Mouse (Mus musculus): ENCODE measurements at regions not wholly inside any gene's neighbourhood (a gene's known extent, or its start where the extent isn't known, plus 50 kb on each side); places are given as distances from the start of the nearest gene placed in this dataset.

DNA sequence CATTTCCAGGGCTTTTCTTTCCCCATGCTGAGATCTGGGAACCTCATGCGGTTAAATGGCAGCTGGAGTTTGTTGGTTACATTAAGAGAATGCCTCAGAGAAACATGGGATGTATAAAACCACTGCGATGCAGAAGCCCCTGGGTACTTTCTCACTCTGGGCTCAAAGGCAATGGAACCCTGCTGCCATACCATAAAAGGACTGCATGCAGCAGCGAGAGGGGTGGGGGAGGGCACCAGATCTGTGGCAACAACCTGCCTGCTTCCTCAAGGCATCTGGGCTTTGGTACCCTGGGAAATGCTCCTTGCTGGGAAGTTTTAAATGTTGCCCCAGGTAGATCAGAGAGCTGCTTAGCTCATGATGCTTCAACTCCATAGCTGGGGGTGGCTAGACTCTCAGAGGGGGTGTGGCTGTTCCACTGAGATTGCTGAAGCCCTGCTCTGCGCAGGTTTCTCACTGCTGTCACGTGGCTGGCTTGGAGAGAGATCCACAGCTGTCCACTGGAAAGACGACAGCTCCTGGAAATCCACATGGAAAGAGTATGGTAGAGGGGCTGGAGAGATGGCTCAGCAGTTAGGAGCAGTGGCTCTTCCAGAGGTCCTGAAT, 75.8 kb upstream of the Ntrk2 start:
- H3K9me3 ChIP-seq (ENCODE audit: control insufficient read depth) = no peaks in the 10 kb centered on the region
- WGBS = 18% methylated on average over 6 of the region's 6 CpGs
- H3K27ac ChIP-seq (ENCODE audit: low read depth, low read length) = no peak overlapping the region
- H3K4me2 ChIP-seq (replicated peaks; ENCODE audit: low read depth) = no peak overlapping the region
- H3K36me3 ChIP-seq (ENCODE audit: control insufficient read depth, insufficient read depth) = no peaks in the 10 kb centered on the region
- ATAC-seq = no peak
- no peak for TF ChIP-seq CTCF (IDR thresholded peaks at IDR 0.05; ENCODE audit: low read depth)
- no peak overlapping the region for H3K4me3 ChIP-seq (ENCODE audit: low read depth, low read length)
- no peaks in the 10 kb centered on the region for H3K4me1 ChIP-seq (replicated peaks; ENCODE audit: control insufficient read depth, insufficient read depth, low read length)
- no peak overlapping the region for H3K9ac ChIP-seq (ENCODE audit: low read depth, low read length)
- H3K27me3 ChIP-seq (replicated peaks; ENCODE audit: control insufficient read depth, insufficient read depth, low read length) = no peaks in the 10 kb centered on the region

DNA sequence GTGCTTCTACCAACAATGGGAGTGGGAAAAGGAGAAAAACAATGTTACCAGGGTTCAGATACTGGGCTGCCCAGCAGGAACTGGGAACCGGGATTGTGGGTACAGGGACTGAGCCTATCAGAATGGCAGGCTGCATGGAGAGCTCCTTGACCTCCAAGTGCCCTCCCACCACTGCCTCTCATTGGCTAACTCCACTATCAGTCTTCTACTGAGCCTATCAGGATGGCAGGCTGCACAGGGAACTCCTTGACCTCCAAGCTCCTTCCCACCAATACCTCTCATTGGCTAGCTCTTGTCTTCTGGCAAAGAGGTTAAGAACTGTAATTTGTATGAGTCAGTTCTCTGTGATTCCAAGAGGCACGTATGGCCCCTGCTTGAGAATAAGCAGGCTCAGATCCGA, 73.6 kb upstream of the Ntrk2 start:
- Histone ChIP-seq H3K27me3 (replicated peaks; ENCODE audit: control insufficient read depth, insufficient read depth, low read length) (no peaks in the 10 kb centered on the region), H3K36me3 (ENCODE audit: control insufficient read depth, insufficient read depth) (no peaks in the 10 kb centered on the region), H3K9ac (ENCODE audit: low read depth, low read length) (no peak overlapping the region), H3K4me1 (replicated peaks; ENCODE audit: control insufficient read depth, insufficient read depth, low read length) (no peaks in the 10 kb centered on the region), H3K27ac (ENCODE audit: low read depth, low read length) (no peak overlapping the region), H3K9me3 (ENCODE audit: control insufficient read depth) (no peaks in the 10 kb centered on the region), H3K4me2 (replicated peaks; ENCODE audit: low read depth) (no peak overlapping the region), H3K4me3 (ENCODE audit: low read depth, low read length) (no peak overlapping the region)
- no peak for ATAC-seq
- 57% methylated on average over 3 of the region's 3 CpGs for WGBS
- no peak for TF ChIP-seq CTCF (IDR thresholded peaks at IDR 0.05; ENCODE audit: low read depth)

- Histone ChIP-seq H3K27ac (ENCODE audit: low read depth, low read length) (no peak overlapping the region), H3K4me2 (replicated peaks; ENCODE audit: low read depth) (no peak overlapping the region), H3K9me3 (ENCODE audit: control insufficient read depth) (no peaks in the 10 kb centered on the region), H3K27me3 (replicated peaks; ENCODE audit: control insufficient read depth, insufficient read depth, low read length) (no peaks in the 10 kb centered on the region), H3K9ac (ENCODE audit: low read depth, low read length) (no peak overlapping the region), H3K4me1 (replicated peaks; ENCODE audit: control insufficient read depth, insufficient read depth, low read length) (no peaks in the 10 kb centered on the region), H3K36me3 (ENCODE audit: control insufficient read depth, insufficient read depth) (no peaks in the 10 kb centered on the region), H3K4me3 (ENCODE audit: low read depth, low read length) (no peak overlapping the region)
- no peak for TF ChIP-seq CTCF (IDR thresholded peaks at IDR 0.05; ENCODE audit: low read depth)
- ATAC-seq = no peak
- WGBS = 79% methylated on average over 6 of the region's 6 CpGs
These were observed 72.8 kb upstream of the Ntrk2 start for GRCm38 (mm10) chr13:58733615-58734014.

DNA sequence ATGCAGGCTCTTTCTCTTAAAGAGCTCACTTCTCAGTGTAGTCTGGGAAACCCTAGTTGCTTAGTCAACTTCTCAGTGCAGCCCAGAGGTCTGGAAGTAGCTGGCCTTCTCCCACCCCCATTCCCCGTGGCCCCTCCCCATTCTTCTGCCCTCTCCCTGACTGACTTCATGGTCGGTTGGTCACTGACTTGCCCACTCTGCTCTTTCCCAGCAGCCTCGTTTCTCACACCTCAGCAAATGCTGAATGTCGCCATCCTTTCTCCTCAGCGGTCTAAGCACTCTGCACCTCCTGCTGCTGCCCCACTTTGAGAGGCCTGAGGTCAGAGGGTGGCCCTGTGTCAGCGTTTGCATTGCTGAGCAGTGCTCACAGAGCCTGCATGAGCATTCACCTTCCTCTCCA, 70.8 kb upstream of the Ntrk2 start:
- WGBS = 31% methylated on average over 6 of the region's 6 CpGs
- no peaks in the 10 kb centered on the region for H3K27me3 ChIP-seq (replicated peaks; ENCODE audit: control insufficient read depth, insufficient read depth, low read length)
- no peak for ATAC-seq
- no peak overlapping the region for H3K9ac ChIP-seq (ENCODE audit: low read depth, low read length)
- no peaks in the 10 kb centered on the region for H3K9me3 ChIP-seq (ENCODE audit: control insufficient read depth)
- no peak overlapping the region for H3K4me3 ChIP-seq (ENCODE audit: low read depth, low read length)
- TF ChIP-seq CTCF (IDR thresholded peaks at IDR 0.05; ENCODE audit: low read depth) = no peak
- H3K36me3 ChIP-seq (ENCODE audit: control insufficient read depth, insufficient read depth) = no peaks in the 10 kb centered on the region
- H3K4me2 ChIP-seq (replicated peaks; ENCODE audit: low read depth) = no peak overlapping the region
- H3K27ac ChIP-seq (ENCODE audit: low read depth, low read length) = no peak overlapping the region
- no peaks in the 10 kb centered on the region for H3K4me1 ChIP-seq (replicated peaks; ENCODE audit: control insufficient read depth, insufficient read depth, low read length)

GRCm38 (mm10) chr13:58740731-58741130, 65.6 kb upstream of the Ntrk2 start:
- no peaks in the 10 kb centered on the region for H3K9me3 ChIP-seq (ENCODE audit: control insufficient read depth)
- no peak for ATAC-seq
- no peaks in the 10 kb centered on the region for H3K4me1 ChIP-seq (replicated peaks; ENCODE audit: control insufficient read depth, insufficient read depth, low read length)
- no peaks in the 10 kb centered on the region for H3K36me3 ChIP-seq (ENCODE audit: control insufficient read depth, insufficient read depth)
- no peak overlapping the region for H3K9ac ChIP-seq (ENCODE audit: low read depth, low read length)
- H3K27me3 ChIP-seq (replicated peaks; ENCODE audit: control insufficient read depth, insufficient read depth, low read length) = no peaks in the 10 kb centered on the region
- TF ChIP-seq CTCF (IDR thresholded peaks at IDR 0.05; ENCODE audit: low read depth) = no peak
- WGBS = 70% methylated on average over 7 of the region's 7 CpGs
- no peak overlapping the region for H3K27ac ChIP-seq (ENCODE audit: low read depth, low read length)
- H3K4me2 ChIP-seq (replicated peaks; ENCODE audit: low read depth) = no peak overlapping the region
- no peak overlapping the region for H3K4me3 ChIP-seq (ENCODE audit: low read depth, low read length)

DNA sequence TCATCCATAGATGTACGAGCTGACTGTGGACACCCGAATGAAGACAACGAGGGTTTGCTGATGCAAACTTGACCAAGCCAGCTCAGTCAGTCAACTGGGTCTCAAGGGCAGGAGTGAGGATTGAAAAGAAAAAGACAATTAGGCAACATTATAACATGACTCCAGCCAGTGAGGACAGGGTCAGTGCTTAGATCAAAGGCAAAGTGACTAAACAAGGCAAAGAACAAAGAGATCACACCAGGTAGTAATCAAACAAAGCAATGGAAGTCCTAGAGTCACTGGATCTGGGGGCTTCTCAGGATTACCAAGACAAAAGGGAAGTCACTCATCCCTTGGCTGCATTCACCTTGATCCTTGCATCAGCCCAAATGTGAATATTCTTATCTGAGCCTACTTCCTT, 60.3 kb upstream of the Ntrk2 start:
- Histone ChIP-seq H3K9ac (ENCODE audit: low read depth, low read length) (no peak overlapping the region), H3K4me1 (replicated peaks; ENCODE audit: control insufficient read depth, insufficient read depth, low read length) (no peaks in the 10 kb centered on the region), H3K4me3 (ENCODE audit: low read depth, low read length) (no peak overlapping the region), H3K4me2 (replicated peaks; ENCODE audit: low read depth) (no peak overlapping the region), H3K27me3 (replicated peaks; ENCODE audit: control insufficient read depth, insufficient read depth, low read length) (no peaks in the 10 kb centered on the region), H3K27ac (ENCODE audit: low read depth, low read length) (no peak overlapping the region), H3K36me3 (ENCODE audit: control insufficient read depth, insufficient read depth) (no peaks in the 10 kb centered on the region), H3K9me3 (ENCODE audit: control insufficient read depth) (no peaks in the 10 kb centered on the region)
- ATAC-seq = no peak
- no peak for TF ChIP-seq CTCF (IDR thresholded peaks at IDR 0.05; ENCODE audit: low read depth)
- WGBS = 79% methylated on average over 3 of the region's 3 CpGs

DNA sequence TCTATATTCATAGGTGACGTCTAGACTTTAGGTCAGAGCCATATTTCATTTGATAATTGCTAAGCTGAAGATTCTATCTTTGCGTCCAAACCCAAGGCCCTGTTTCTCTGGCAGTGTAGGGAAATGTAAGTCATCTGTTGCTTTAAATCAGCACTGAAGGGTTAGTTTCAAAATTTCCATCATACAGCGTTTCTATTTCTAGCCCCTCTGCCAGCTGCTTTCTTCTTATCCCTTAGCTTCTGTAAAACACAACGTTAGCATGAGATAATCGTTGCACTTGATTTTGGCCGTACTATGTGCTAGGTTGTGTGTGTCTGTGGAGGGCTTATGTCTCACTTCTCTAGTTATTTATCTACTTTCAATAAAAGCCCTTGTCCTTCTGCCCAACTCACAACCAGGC, 58.7 kb upstream of the Ntrk2 start:
- Histone ChIP-seq H3K27me3 (replicated peaks; ENCODE audit: control insufficient read depth, insufficient read depth, low read length) (no peaks in the 10 kb centered on the region), H3K4me2 (replicated peaks; ENCODE audit: low read depth) (no peak overlapping the region), H3K27ac (ENCODE audit: low read depth, low read length) (no peak overlapping the region), H3K4me1 (replicated peaks; ENCODE audit: control insufficient read depth, insufficient read depth, low read length) (no peaks in the 10 kb centered on the region), H3K9me3 (ENCODE audit: control insufficient read depth) (no peaks in the 10 kb centered on the region), H3K36me3 (ENCODE audit: control insufficient read depth, insufficient read depth) (no peaks in the 10 kb centered on the region), H3K4me3 (ENCODE audit: low read depth, low read length) (no peak overlapping the region), H3K9ac (ENCODE audit: low read depth, low read length) (no peak overlapping the region)
- no peak for ATAC-seq
- WGBS = 81% methylated on average over 6 of the region's 6 CpGs
- no peak for TF ChIP-seq CTCF (IDR thresholded peaks at IDR 0.05; ENCODE audit: low read depth)

All from intestine, postnatal 0 days (tissue).